Mouse (Mus musculus): ENCODE data around the gene Mtor. TPM values are rescaled to one million over a fixed set of nuclear protein-coding genes. Genes with fewer than 3 reads are reported as not detected.
A peak's percentile ranks its signal among the peaks of the same experiment; 100 is the strongest.

Mtor gene
- 35.9 and 40.9 TPM in 2 replicates for polyA plus RNA-seq (2012; rRNA removed)

DNA sequence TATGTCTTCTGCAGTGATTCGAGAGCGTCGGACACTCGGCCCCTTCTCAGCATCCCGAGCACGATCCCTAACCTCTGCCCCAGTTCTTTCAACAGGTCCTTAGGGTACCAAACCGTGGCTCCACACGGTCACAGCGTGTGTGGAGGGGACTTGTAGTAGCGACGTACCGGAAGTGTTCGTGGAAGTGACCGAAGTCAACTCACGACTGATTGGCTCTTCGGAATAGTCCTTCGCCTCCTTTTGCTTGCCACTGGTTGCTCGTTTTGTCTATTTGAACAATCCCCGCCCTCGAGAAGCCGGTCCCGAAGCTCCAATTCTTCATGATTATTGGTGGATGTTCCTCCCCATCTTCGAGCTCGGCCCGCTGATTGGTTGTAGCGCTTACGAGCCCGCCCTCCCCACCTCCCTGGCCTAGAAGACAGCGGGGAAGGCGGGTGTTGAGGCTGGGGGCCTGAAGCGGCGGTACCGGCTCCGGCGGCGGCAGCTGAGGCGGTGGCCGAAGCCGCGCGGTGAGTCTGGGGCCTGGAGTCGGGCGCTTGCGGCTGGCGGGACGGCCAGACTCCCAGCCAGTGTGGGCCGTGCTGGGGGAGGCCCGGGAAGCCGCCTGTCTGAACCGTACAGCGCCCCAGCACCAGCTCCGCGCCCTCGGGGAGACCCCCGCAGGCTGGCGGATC lies at the start of gene Mtor:
Gene Mtor (plus strand): TSS at position 433 of the 674 bp plus-strand sequence.
- peak; percentile 94 for DNase-seq (ENCODE audit: low read depth)

DNA sequence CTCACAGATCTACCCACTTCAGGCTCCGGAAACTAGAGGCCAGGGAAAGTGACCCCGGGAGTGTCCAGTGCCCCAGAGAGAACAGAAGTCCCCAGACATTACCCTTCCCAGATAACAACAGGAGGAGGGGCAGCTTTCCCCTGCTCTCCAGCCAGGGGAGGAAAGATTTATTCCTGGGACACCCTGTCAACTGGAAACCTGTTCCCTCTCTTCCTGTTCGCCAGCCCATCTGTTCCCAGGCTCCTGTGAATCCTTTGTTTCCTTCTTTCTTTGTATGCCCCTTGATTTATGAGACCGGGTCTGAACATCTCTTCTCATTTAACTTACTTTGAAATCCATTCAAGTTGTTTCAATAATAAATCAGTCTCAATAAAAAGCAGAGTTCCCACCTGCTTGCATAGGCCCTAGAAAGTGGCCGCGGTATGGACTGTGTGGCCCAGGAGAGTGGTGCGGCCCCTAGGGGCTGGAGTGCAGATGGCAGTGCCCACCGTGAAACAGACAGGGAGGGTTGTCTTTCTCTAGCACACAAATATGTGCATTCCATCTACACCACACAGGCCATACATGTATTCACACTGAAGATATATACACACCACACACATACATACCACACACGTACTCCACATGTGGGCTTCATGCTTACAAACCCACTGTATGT lies 48.8 kb upstream of the Mtor start:
- no peak for DNase-seq (ENCODE audit: low read depth)

DNA sequence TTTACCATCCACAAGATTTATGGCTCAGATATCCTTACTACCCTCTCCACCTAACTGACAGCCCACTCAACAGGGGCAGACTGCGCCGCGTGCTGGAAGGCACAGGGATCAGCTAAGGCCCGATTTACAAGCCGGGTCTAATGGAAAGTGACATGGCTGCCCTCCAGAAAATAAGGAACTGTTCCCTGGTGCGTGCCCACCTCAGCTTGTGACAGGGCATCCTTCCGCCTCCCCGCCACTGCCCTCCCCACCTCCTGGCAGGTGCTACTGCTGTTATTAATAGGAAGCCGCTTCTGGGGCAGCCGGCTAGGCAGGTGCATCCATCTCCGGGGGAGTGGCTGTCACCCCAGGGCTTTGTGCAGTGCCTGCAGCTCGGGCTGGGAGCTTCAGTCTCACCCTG lies 45.0 kb upstream of the Mtor start:
- no peak for DNase-seq (ENCODE audit: low read depth)

DNA sequence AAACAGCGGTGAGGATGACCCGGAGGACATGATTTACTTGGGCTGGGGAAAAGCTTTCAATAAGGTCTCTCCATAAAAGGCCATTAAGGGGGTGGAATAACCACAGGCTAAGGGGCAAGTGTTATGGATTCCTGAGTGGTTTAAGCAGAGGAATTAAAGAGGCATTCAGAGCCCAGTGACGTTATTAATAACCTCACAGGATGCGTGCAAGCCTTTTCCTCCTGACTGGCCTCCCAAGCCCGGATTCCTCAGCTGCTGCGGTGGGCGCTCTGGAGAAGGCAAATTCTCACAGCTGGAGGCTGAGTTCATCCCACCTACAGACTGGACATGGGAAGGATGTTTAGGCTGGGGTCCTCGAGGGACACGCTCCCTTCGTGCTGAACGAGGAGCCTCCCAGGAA lies 43.7 kb upstream of the Mtor start:
- no peak for DNase-seq (ENCODE audit: low read depth)

DNA sequence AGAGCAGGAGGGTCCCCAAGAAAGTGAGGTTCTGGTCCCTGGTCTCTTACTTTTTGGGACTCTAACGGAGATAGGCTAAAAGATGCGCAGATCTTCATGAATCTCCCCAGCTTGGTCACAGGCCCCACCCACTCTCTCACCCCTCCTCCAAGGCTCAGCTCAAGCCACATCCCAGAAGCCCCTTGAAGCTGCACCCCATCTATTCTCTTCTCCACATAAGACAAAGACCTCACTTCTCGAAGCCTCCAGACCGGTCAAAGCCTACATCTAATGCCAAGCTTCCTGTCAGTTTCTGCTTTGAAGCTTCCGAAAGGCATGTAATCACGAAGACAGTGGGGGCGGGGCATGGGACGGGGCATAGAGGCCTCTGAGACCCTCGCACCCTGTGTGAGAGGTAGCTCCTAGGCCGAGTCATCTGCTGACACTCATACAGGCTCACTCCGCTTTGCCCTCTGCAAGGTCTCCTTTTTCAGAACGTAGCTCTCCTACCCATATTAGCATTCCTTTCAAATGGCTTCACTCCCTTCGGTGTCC lies 43.1 kb upstream of the Mtor start:
- no peak for DNase-seq (ENCODE audit: low read depth)

DNA sequence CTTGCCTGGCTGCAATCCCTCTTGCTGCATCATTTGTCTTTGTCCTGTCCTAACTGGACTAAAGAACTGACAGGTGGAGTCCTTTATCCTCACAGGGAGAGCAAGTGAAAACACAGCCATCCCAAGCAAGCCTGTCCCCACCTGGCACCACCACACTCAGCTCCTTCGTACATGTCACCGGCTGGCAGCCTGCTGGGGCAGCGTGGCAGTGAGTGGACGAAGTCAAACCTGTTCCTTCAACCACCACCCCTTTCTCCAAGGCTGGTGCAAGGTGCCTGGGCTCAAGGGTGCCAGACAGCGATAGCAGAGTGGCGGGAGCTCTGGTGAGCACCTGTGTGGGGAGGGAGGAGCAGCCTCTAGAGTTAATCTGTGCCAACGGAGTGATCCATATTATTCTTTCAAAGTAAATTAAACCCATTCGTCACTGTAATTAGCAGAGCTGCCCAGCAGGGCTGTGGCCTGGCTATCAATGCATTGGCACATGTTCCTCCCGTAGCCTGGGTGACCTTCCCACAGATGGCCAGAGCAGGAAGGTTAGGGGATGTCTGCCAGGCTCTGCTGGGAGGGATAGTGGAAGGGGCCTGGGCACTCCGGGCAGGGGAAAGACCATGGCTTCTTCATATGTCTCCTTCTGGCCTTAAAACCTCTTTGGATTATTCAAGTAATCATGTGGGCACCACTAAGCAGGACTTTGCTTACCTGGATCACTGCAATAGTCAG lies 40.0 kb upstream of the Mtor start:
- DNase-seq (ENCODE audit: low read depth) = no peak

DNA sequence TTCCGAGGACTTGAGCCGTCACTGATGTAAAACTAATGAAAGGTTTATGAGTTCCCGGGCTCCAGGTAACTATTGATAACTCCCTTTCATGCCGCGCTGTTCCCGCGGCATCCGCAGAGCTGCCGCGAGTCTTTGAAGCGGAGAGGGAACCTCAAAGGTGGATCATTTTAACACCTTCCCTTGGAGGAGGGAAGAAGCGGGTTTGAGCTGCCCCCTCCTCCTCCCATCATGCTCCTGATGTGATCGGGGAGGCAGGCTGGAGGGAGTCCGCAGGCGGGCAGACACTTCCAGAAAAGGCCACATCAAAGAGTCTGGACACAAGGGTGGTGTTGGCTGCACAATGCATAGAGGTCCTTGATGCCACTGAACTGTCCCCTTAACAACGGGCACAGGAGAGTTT lies 32.8 kb upstream of the Mtor start:
- no peak for DNase-seq (ENCODE audit: low read depth)

DNA sequence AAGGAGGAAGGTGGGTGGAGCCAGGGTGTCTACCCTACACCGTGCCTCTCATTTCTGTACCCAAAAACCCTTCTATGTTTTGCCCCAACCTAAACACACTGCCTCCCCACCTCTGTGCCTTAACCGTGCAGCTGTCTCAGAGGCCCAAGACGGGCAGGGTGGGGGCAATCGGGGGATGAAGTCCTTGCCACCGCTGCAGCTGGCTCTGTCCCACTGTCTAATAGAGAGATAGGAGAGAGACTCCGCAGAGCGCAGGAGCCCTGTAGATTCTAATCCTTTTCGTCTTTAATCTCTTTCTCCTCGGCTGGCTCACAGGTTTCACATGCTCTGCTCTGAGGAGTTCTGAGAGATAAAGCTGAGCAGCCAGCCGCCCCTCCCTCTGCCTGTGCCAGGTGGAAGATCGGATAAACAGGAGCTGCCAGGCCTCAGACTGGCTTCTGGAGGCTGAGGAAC lies 31.3 kb upstream of the Mtor start:
- no peak for DNase-seq (ENCODE audit: low read depth)

DNA sequence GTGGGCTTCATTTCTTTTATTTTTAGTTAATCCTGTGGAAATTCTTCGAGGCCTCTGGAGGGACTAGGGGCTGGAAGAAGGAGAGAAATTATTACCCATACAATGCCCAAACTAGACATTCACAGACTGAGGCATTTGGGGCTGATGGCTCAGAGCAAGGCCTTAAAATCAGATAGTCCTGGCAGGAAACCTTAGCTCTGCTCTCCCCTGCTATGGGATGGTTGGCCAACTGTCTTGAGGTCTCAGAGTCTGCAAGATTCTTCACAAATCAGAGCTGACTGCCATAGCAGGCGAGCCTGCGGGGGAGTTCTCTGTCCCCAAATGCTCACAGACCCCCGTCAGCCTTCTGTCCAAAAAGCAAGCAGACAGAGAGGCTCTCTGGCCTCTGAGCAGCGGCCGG lies 30.9 kb upstream of the Mtor start:
- DNase-seq (ENCODE audit: low read depth) = no peak

DNA sequence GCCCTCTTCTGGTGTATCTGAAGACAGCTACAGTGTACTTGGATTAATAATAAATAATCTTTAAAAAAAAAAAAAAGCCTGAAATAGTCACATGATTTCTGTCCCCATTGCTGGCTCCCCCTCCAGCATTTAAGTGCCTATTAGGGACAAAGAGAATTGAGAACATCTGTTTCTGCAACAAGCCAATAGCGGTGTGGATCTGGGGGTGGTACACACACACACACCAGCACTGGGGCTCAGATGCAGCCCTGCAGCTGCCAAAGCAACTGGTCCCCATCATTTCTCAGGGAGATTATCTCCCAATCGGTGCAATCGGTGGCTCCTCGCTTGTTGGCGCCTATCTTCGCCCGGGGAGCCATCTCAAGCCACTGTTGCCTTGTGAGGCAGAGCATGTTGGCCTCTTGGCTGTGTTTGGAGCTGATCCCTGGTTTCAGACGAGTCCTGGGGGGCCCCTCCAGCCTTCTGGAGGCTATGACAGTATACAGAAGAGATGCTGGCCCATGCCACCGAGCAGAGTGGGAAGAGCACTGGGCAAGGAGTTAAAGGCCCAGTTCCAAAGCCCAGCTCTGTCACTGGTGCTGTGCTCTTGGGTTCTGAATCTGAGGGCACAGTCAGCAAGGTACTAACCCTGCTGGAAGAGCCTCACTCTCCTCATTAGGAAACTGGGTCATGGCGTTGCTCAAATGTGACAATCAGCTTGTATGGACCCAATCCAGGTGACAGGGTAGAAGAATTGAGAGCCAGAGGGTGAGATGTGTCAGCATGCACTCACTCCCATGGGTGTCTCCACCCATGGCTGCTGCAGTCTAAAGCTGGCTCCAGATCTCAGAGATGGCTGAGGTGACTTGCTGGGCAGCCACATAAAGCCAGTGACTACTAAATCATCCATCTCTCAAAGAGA lies 21.2 kb upstream of the Mtor start:
- no peak for DNase-seq (ENCODE audit: low read depth)

DNA sequence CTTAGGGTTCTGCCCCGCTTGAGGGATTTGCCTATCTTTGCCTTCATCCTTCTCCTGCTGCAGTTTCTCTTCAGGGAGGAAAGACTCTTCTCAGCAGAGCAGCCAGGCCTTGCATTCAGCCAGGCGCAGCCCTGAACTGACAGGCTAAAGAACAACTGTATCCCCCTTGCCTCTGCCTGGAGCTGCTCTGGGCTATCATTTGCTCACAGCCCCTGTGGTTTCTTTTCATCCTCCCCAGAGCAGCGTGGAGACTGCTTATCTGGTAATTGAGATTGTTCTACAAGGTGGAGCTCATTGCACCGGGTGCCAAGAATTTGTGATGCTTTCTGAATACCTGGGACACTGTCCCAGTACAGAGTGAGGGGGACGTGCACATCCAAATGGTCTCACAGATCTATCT lies 19.9 kb upstream of the Mtor start:
- DNase-seq (ENCODE audit: low read depth) = no peak

DNA sequence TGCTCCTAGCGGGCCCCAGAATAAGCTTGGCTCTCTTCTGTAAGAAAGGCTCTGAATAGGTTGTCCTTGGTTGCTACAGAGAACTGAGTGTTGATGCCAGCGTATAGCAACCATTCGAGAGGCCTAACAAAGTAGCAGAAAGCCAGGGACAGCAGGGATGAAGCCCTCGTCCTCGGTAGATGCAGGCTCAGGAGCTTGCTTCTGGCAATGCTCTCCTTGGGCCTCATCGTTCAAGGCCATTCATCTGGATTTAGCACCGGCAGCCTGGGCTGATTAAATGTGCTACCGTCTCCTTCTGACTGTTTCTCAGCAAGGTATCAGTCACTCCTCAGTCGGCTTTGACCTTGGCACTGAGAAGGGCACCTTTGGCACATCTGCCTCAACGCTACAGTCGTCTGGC lies 19.3 kb upstream of the Mtor start:
- no peak for DNase-seq (ENCODE audit: low read depth)

DNA sequence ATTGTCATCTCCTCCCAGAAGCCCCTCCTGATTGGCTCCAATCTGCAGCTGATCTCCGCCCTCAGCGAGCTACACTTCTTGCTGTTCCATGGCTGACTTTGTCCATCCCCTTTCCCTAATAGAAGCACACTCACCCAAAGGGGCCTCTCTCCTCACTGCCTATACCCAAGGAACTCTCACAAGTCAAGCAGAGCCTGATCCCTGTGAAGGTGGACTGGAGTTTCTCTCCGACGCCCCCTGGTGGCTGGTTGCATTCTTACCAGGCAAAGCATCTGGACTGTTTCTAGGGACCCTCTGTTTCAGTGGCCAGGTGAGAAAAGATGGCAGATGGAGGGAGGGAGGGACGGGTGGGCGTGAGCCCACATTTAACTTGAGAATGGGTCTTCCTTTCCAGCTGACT lies 18.7 kb upstream of the Mtor start:
- no peak for DNase-seq (ENCODE audit: low read depth)

DNA sequence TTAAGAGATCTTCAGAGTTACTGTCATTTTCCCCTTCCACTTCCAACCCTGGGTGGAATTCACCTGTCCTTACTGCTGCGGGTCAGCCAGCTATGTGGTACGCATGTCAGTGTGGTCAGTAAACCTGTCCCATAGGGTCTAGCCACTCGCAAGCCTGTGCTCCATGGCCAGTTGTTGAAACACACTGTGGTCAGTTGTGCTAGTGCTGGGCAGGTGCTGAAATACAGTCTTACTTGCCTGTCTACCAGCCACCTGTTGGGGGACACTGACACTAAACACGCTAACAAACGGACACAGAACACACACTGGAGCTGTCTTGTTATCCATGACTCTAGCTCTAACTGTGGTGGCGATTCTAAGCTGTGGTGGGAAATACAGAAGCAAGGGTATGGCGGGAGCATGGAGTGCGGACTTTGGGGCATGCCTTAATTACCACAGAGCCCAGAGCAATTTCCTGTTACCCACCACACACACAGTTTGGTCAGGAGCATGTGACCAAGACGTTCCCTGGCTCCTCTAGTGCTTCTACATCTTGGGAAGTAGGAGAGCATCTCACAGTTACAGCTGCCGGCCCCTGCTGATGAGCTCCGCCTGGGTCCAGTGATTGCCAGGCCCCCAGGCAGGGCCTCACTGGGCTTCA lies 17.4 kb upstream of the Mtor start:
- DNase-seq (ENCODE audit: low read depth) = no peak

DNA sequence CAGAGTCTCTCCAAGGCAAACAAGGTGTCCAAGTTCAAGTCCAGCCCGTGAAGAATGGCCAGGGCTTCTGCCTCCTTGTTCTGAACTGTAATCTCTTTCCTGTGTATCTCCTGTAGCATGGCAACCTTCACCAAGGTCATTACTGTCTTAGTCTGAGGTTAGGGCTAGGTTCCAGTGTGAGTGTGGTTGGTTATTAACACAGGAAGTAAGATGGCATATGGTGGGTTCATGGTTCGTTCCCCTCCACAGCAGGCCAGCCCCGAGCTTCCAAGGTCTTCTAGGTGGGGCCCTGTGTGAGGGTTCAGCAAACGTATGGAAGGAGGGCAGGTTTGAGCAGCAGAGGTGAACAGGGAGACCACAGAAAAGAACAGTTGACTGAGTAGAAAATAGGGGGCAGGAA lies 15.9 kb upstream of the Mtor start:
- no peak for DNase-seq (ENCODE audit: low read depth)

DNA sequence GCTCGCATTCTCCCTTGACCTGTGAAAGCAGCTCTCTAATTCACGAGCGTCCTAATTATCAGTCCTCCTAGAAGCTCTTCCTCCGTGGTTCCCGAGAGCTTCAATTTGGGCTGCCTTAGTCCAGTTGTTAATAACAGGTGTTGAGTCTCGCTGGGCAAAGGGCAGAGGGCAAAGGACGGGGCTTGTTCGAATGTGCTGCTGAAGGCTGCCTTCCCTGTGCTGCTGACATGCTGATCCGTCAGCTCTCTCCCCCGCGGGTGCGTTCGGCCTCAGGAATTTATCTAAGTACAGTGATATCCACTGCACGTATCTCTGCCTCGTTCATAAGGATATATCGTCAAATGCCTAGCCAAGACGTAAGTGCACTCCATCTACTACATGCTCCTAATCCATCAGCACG lies 15.1 kb upstream of the Mtor start:
- no peak for DNase-seq (ENCODE audit: low read depth)

DNA sequence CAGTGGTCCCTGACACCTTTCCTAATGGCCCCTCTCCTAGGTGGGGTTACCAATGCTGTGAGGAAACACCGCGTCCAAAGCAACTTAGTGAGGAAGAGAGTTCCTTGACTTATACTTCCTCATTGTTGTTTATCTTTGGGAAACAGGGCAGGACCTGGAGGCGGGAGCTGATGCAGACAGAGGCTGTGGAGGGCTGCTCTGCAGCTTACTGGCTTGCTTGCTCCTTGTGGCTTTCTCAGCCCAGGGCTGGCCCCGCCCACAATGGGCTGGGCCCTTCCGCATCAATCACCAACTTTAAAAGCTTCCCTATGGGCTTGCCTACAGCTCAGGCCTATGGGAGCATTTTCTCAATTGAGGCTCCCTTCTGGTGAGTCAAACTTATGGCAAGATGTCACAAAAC lies 14.6 kb upstream of the Mtor start:
- DNase-seq (ENCODE audit: low read depth) = no peak

DNA sequence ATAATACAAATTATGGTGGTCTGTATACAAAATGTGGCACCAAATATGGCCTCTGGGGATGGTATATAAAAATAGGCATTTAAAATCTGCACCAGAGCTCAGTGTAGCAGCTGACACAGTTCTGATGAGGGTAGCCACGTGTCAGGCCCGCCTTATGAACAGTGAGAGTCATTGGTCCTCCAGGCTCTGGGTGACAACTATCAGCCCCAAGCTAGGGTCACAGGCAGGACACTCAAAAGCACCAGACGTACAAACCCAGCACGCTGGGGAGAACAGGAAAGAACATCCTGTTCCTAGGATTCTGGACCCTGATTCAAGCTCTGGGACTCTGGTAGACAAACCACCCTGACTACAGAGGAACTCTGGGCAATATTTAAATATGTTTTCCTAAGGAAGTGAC lies 13.9 kb upstream of the Mtor start:
- no peak for DNase-seq (ENCODE audit: low read depth)

DNA sequence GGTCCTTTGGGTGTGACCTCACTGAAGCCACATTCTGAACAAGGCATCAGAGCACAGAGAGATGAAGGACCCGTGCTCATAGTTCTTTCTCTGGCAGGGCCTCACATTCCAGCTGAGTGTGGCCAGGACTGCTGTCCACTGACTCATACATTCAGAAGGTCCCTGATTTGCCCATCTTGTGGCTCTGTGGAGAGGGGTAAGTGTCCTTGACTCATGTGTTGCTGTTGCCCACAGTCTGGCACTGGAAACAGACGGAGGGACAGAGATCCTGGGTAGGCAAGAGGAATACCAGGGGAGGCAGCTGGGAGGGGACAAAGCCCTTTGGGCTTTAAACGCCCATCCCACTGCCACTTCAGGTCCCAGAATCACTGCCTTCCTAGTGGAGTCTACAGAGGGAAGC lies 13.3 kb upstream of the Mtor start:
- DNase-seq (ENCODE audit: low read depth) = no peak

DNA sequence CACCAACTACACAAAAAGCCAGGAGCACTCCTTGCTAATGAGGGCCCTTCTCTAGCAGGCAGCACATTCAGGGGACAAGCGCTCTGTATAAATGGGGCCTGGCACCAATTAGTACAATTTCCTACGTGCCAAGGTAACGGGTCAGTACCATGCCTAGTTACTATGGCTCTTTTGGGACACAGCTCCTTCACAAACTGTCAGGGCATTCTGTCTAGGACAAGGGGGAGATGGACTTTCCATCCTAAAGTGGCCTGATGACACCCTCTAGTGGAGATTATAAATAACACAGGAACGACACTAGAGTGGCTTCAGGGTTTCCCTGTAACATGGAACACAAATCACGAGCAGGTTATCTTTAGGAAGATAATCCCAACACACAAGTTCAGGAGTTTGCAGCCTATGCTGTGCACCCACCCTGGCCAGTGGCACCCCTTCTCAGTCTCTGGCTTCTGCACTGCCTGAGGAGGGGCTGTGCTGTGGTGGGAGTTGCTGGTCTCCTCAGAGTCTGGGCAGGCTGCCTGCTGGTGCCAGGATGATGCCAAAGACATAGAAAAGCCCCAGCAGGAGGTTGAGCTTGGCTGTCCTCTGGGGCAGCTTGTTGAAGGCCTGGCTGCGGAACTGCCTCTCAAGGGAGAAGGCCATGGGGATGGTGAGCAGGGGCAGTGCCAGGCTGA lies 12.6 kb upstream of the Mtor start:
- DNase-seq (ENCODE audit: low read depth) = no peak

DNA sequence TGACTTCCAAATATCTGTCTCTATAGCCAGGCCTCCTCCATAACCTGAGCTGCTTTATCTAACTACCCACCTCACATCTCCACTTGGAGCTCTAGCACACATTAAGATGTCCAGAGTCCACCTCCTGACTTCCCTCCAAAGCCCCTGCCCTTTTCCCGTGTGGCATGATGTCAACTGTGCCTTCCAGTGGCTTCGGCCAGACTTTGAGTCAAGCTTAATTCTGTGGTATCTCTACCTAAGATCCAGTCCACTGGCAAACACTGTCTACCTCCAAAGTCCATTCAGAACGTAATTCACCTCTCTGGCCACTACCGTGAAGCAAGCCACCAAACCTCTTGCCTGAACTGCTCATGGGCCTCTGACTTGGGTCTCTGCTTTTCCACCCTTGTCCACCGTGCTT lies 6.5 kb upstream of the Mtor start:
- DNase-seq (ENCODE audit: low read depth) = no peak

Data from gonadal fat pad, adult 2 months (tissue).